Mouse (Mus musculus): Measurements from ENCODE around the gene Gal3st3. TPM values are rescaled to one million over a fixed set of nuclear protein-coding genes. Genes with fewer than 3 reads are reported as not detected.
A peak's percentile ranks its signal among the peaks of the same experiment; 100 is the strongest.
"Not testable (repeated sequence)": the region's sequence is repeated elsewhere in the genome, so short reads cannot be mapped to it uniquely, and the experiment has no call there.

Gal3st3 gene
- polyA plus RNA-seq, 1 experiment from 2014 or later = 1.7 TPM

DNA sequence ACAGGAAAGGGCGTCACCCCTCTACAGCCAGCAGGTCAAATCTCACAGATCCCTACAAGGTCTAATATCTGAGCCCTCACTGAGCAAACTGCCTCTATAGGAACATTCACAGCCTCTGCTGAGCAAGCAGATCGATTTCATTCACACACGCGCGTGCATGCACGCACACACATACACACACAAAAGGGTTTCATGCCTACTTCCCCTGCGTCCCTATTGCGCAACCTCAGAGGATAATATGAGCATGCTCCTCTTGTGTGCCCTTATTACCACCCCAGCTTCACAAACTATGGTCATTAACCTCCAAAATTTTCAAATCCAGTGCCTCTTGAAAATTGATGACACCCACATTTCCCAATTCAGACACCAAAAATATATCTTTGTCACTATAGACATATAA, 15.1 kb downstream of the Gal3st3 start:
- ATAC-seq (ENCODE audit: borderline replicate concordance, extremely low read depth, low FRiP score, low TSS enrichment) = no peak
- 86% methylated on average over 8 of the region's 8 CpGs for whole genome bisulfite sequencing
- Histone ChIP-seq H3K9ac (no peak overlapping the region), H3K4me3 (no peak overlapping the region), H3K27ac (no peak overlapping the region), H3K9me3 (no peaks in the 10 kb centered on the region), H3K36me3 (no peaks in the 10 kb centered on the region), H3K4me2 (no peak overlapping the region), H3K4me1 (no peaks in the 10 kb centered on the region), H3K27me3 (no peaks in the 10 kb centered on the region)

DNA sequence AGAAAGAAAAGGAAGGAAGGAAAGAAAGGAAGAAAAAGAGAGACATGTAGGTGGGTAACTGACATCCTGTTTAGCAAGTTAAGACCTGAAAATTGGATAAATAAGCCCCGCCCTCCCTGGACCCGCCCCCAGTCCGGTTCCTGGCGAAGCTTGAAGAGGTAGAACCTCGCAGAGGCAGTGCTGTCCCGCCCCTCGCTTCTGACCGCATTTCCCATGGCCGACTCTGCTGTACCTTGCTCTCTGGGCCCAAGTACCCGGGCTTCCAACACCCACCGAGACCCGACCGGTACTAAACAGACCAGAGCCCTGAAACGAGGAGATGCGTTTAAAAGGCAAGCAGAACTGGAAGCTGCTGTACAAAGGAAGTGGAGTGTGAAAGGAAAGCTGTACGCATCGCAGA, 25.7 kb downstream of the Gal3st3 start:
- Histone ChIP-seq H3K9me3 (no peaks in the 10 kb centered on the region), H3K9ac (no peak overlapping the region), H3K4me3 (no peak overlapping the region), H3K36me3 (no peaks in the 10 kb centered on the region), H3K4me2 (peak overlapping the region; percentile 20; the same call in 1 of the 2 replicates), H3K27ac (no peak overlapping the region), H3K27me3 (no peaks in the 10 kb centered on the region), H3K4me1 (no peaks in the 10 kb centered on the region)
- ATAC-seq (ENCODE audit: borderline replicate concordance, extremely low read depth, low FRiP score, low TSS enrichment) = no peak
- 50% methylated on average over 17 of the region's 17 CpGs for WGBS

DNA sequence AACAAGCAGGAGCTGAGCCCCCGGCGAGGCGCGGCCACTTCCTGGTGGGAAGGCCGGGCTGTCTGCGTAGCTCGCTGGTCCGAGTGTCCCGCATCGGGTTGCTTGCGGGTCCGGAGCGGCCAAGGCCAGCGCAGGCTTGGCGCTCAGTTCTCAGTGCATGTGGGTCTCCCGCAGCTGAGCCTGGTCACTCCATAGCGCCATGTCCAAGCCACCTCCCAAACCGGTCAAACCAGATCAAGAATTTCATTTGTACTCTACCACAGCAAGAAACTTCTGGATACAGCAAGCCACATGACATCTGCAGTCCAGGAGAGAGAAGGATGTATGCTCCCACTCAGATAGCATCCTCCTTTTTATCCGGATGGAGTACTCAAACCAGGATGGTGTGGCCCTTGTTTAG, 29.8 kb downstream of the Gal3st3 start:
- Histone ChIP-seq H3K4me1 (no peaks in the 10 kb centered on the region), H3K4me2 (no peak overlapping the region), H3K27me3 (no peaks in the 10 kb centered on the region), H3K9ac (no peak overlapping the region), H3K4me3 (no peak overlapping the region), H3K36me3 (no peaks in the 10 kb centered on the region), H3K27ac (no peak overlapping the region), H3K9me3 (no peaks in the 10 kb centered on the region)
- no peak for ATAC-seq (ENCODE audit: borderline replicate concordance, extremely low read depth, low FRiP score, low TSS enrichment)
- WGBS = 61% methylated on average over 19 of the region's 19 CpGs

DNA sequence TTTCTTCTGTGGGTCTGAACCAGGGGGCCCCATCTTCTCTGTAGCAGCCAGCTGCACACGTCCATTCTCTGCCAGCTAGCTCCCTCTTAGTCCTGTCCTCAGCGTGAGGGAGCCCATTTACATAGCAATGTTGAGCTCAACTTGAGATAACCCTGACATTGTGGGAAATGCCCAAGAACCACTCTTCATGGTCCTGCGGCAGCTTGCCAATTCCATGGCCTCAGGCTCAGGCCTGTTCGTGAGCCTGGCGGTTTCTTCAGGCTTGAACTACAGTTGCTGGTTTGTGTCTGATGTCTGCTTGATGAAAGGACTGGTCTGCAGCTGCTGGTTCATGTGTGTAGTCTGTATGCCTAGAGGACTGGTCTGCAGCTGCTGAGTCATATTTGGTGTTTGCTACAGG, 36.6 kb downstream of the Gal3st3 start:
- no peaks in the 10 kb centered on the region for H3K27me3 ChIP-seq
- H3K36me3 ChIP-seq = no peaks in the 10 kb centered on the region
- H3K4me3 ChIP-seq = no peak overlapping the region
- no peaks in the 10 kb centered on the region for H3K4me1 ChIP-seq
- H3K4me2 ChIP-seq = no peak overlapping the region
- WGBS = 59% methylated on average over 5 of the region's 5 CpGs
- no peaks in the 10 kb centered on the region for H3K9me3 ChIP-seq
- H3K27ac ChIP-seq = no peak overlapping the region
- no peak for ATAC-seq (ENCODE audit: borderline replicate concordance, extremely low read depth, low FRiP score, low TSS enrichment)
- no peak overlapping the region for H3K9ac ChIP-seq

DNA sequence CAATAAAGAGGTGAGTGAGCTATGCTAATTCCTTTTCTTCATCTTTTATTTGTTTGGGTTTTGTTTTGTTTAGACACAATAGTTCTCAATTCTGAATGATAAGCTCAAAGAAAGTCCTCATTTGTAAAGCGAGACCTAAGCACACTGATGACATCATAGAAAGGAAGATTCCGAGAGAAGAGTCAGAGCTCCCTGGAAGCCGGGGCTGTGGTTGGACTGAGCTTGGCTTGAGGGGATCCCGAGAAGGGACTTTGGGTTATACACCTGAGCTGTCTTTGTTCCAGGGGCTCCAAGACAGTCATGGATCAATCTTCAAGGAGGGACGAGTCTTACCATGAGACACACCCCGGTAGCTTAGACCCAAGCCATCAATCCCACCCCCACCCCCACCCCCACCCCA, 37.3 kb downstream of the Gal3st3 start, which contains the start of gene Catsper1:
Catsper1 (plus strand) TSS at position 301 of the 400 bp plus-strand sequence.
- Histone ChIP-seq H3K9ac (no peak within 1 kb of the TSS), H3K4me2 (no peak within 1 kb of the TSS), H3K36me3 (no peaks in the 10 kb centered on the region), H3K4me1 (no peaks in the 10 kb centered on the region), H3K27me3 (no peaks in the 10 kb centered on the region), H3K9me3 (no peaks in the 10 kb centered on the region), H3K4me3 (no peak within 1 kb of the TSS), H3K27ac (no peak within 1 kb of the TSS)
- ATAC-seq (ENCODE audit: borderline replicate concordance, extremely low read depth, low FRiP score, low TSS enrichment) = no peak
- WGBS = 82% methylated on average over 6 of the region's 6 CpGs

DNA sequence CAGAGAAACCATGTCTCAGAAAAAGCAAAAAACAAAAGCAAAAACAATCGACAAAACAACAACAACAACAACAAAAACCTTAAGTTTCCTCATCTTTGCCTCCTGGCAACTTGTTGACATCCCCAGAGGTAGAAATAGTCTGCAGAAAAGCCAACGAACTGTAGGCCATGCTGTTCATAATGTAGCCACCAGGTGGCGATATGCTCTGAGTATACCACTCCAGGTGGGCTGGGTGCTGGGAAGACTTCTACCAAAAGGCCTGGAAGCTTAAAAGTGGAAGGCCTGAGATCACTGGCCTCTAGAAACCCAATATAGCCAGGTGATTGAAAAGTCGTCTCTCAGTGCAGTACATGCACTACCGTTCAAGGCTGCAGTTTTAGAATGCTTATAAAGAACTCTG, 39.8 kb downstream of the Gal3st3 start:
- ATAC-seq (ENCODE audit: borderline replicate concordance, extremely low read depth, low FRiP score, low TSS enrichment) = no peak
- Histone ChIP-seq H3K36me3 (no peaks in the 10 kb centered on the region), H3K4me2 (no peak overlapping the region), H3K27ac (no peak overlapping the region), H3K9ac (no peak overlapping the region), H3K4me1 (no peaks in the 10 kb centered on the region), H3K4me3 (no peak overlapping the region), H3K9me3 (no peaks in the 10 kb centered on the region), H3K27me3 (no peaks in the 10 kb centered on the region)
- 16% methylated on average over 5 of the region's 5 CpGs for WGBS

DNA sequence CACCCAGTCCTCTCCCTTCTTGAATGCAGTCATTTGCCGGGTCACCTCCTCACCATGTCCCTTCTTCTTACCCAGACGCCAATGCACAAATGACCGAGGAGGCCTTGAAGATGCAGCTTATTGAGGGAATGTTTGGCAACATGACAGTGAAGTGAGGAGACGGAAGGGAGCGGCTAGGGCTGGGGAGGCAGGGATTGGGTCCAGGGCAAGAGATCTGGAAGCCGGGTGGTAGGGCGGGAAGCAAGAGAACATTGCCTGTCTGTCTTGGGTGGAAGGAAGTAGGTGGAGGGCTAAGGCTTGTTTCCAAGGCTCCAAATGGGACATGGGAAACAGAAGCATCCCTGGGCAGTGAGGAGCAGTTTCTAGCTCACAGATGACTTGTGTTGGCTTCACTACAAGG, 43.2 kb downstream of the Gal3st3 start:
- H3K4me1 ChIP-seq = no peaks in the 10 kb centered on the region
- 83% methylated on average over 7 of the region's 7 CpGs for WGBS

DNA sequence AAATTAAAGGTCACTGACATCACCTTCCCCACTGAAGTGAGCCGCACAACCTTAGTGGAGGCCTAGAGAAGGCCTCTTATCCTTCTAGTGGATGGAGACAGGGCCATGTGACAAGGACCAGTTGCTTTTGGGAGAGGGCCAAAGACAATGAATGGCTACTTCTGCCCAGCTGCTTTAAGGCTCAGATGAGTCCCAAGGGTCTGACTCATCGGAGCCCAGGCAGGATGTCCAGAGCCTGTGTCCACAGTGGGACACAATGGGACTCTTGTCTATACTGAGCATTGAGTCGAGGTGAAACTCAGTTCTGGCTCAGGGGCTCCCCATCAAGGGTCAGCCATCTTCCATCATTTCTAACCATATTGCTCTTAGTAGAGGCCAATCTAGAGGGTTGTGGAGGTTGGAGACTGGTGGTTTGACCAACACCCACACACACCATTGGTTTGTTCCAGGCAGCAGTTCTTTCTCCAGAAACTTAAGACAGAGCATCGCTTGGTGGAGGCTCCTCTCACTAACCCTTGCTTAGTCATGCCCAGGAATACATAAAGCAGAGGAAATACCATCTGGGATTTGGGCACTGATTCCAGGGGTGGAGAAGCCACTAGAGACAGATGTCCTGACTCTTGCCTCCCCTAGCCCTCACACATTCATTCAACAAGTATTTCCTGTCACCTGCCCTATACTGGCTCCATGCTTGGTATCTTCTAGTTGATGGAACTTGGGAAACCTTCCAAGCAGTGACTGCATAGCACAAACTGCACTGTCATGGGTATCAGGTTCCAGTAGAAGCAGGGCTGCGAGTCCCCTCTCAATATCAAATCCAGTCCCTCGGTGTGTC, 47.4 kb downstream of the Gal3st3 start:
- H3K27me3 ChIP-seq = peaks cover 5% of the 10 kb centered on the region
- ATAC-seq (ENCODE audit: borderline replicate concordance, extremely low read depth, low FRiP score, low TSS enrichment) = no peak
- H3K9ac ChIP-seq = no peak overlapping the region
- WGBS = 68% methylated on average over 6 of the region's 6 CpGs
- H3K4me1 ChIP-seq = no peaks in the 10 kb centered on the region
- no peaks in the 10 kb centered on the region for H3K36me3 ChIP-seq
- H3K27ac ChIP-seq = no peak overlapping the region
- no peaks in the 10 kb centered on the region for H3K9me3 ChIP-seq
- no peak overlapping the region for H3K4me3 ChIP-seq
- no peak overlapping the region for H3K4me2 ChIP-seq

More for the DNA sequence above, 43.2 kb downstream of the Gal3st3 start:
- Histone ChIP-seq H3K9me3 (no peaks in the 10 kb centered on the region), H3K27me3 (no peaks in the 10 kb centered on the region), H3K9ac (no peak overlapping the region), H3K27ac (no peak overlapping the region), H3K4me3 (no peak overlapping the region), H3K4me2 (no peak overlapping the region), H3K36me3 (no peaks in the 10 kb centered on the region)
- no peak for ATAC-seq (ENCODE audit: borderline replicate concordance, extremely low read depth, low FRiP score, low TSS enrichment)

DNA sequence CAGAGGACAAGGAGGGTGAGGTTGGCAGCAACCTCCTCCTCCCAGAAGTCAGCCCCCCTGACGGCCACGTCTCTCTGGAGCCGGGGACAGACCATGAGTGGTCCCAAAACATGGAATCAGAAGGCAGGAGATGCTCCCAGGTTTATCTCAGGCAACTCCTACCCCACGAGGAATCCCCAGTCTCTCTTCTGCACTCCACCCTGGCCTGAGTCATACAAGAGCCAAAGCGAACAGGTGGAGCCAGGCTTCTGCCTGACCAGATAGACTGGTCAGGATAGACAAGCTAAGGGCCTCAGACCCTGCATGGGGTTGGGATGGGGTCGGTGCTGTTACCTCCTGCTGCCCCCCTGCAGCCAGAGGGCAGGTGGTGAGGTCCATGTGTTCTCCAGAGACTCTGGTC, 49.9 kb downstream of the Gal3st3 start:
- Histone ChIP-seq H3K27ac (no peak overlapping the region), H3K36me3 (no peaks in the 10 kb centered on the region), H3K4me2 (no peak overlapping the region), H3K27me3 (peaks cover 5% of the 10 kb centered on the region), H3K9ac (no peak overlapping the region), H3K4me3 (no peak overlapping the region), H3K4me1 (no peaks in the 10 kb centered on the region), H3K9me3 (no peaks in the 10 kb centered on the region)
- WGBS = 67% methylated on average over 6 of the region's 6 CpGs
- ATAC-seq (ENCODE audit: borderline replicate concordance, extremely low read depth, low FRiP score, low TSS enrichment) = no peak

DNA sequence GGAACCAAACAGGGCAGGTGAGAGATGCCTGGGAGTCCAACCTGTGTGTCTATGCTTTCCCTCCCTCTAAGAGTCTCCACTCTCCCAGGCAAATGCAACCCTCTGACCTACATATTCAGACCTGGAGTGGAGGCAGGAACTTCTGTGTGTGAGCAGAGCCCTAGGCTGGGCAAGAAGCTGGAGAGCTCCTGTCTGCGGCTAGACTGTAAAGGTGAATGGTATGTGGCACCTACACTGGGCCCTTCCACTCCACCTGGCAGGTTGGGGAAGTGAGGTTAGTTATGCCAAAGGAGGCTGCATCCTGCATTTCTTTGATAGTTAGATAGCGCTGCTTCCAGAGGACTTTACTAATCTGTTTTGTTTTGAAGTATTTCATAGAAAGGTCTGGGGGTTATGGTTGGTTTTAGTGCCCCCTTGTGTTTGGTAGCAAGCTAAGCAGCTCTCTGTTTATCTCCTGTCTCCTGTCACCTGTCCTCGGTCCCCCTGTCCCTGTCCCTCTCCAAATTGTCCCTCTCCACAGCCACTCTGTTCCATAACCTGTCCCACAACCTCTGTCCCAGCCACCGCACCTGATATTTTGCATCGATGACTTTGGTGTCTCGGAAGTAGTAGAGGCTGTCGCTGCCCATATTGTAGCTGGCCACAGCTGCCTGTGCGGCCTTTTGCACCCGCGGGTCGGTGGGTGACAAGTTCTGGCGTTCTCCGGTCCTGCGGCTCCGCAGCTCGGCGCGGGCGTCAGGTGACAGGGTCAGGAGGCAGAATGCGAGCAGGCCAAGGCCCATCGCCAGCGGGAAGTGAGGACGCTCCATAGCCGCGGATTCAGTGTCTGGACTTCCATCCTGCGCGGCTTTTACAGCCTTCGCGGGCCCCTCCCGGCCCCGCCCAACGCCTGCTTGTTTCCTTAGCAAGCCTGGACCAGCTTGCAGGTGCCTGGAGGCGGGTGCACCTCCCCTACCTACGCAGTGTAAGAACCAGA, 50.7 kb downstream of the Gal3st3 start:
- ATAC-seq (ENCODE audit: borderline replicate concordance, extremely low read depth, low FRiP score, low TSS enrichment) = peak; percentile 23; the same call in 1 of the 2 replicates
- Histone ChIP-seq H3K27me3 (peaks cover 5% of the 10 kb centered on the region), H3K4me2 (peak overlapping the region; percentile 64), H3K9ac (peak overlapping the region; percentile 18; the same call in 1 of the 2 replicates), H3K9me3 (no peaks in the 10 kb centered on the region), H3K4me1 (no peaks in the 10 kb centered on the region), H3K36me3 (no peaks in the 10 kb centered on the region), H3K4me3 (peak overlapping the region; percentile 26), H3K27ac (no peak overlapping the region)
- WGBS = 6% methylated on average over 34 of the region's 34 CpGs

DNA sequence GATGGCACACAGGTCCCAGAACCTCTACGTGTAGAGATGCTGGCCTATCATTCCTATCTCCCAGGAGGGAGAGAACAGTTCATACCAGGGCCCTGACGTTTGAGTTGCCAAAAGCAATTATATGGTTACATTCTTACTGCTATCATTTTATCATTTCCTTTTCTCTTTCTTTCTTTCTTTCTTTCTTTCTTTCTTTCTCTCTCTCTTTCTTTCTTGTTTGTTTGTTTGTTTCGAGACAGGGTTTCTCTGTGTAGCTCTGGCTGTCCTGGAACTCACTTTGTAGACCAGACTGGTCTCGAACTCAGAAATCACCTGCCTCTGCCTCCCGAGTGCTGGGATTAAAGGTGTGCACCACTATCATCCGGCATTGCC, 51.4 kb downstream of the Gal3st3 start, which contains the start of gene Cst6:
Cst6 (minus strand) TSS at position 73 of the 372 bp plus-strand sequence.
- not testable (repeated sequence) for H3K27ac ChIP-seq; H3K36me3 ChIP-seq; H3K9me3 ChIP-seq; H3K27me3 ChIP-seq; ATAC-seq (ENCODE audit: borderline replicate concordance, extremely low read depth, low FRiP score, low TSS enrichment); H3K4me1 ChIP-seq
- peak within 1 kb of the TSS; percentile 18; the same call in 1 of the 2 replicates for H3K9ac ChIP-seq
- WGBS = 59% methylated on average over 6 of the region's 6 CpGs
- peak within 1 kb of the TSS; percentile 64 for H3K4me2 ChIP-seq
- H3K4me3 ChIP-seq = peak within 1 kb of the TSS; percentile 26

DNA sequence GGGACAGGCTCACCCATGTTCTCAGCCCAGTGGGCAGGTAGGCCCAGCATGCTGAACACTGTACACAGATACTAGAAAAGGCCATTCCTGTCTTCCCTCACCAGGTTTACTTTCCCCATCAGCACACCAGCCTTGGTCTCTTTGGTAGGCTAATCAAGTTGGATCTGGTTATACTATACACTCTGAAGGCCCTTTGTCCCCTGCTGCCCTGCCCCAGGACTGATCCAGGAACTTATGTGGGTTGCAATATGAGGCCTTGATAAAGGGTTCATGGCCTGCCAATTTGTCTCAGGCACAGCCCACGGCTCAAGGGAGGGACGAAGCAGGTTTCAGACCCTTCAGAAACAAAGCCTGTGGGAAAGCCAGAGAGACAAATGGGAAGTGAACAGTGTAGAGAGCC, 55.5 kb downstream of the Gal3st3 start:
- Histone ChIP-seq H3K9me3 (no peaks in the 10 kb centered on the region), H3K4me3 (no peak overlapping the region), H3K4me1 (no peaks in the 10 kb centered on the region), H3K9ac (no peak overlapping the region), H3K4me2 (no peak overlapping the region), H3K27me3 (peaks cover 5% of the 10 kb centered on the region), H3K36me3 (no peaks in the 10 kb centered on the region), H3K27ac (no peak overlapping the region)
- WGBS = 76% methylated on average over 2 of the region's 2 CpGs
- ATAC-seq (ENCODE audit: borderline replicate concordance, extremely low read depth, low FRiP score, low TSS enrichment) = no peak

Measured in lung, embryonic 15.5 days (tissue).